Mouse (Mus musculus): ENCODE measurements at regions not wholly inside any gene's neighbourhood (a gene's known extent, or its start where the extent isn't known, plus 50 kb on each side); places are given as distances from the start of the nearest gene placed in this dataset.

DNA sequence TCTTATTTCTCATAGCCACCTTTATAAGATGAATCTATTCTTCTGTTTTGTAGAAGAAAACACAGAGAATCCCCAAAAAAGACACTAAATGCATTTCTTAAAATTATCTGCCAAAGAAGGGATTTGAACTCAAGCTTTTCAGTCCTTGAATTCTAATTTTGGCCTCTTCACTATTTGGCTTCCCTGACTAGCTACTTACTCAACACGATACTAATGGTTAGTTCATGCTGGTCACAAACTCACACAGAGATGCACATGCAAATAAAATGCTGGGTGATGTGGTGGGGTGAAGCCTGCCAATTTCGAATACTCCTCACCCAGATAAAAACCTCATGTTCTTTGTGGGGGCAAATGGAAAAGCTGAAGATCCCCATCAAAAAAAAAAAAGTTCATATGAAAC is 72.7 kb upstream of the 1700066M21Rik start:
- 84% methylated on average over 2 of the region's 2 CpGs for WGBS
- Histone ChIP-seq H3K27ac (ENCODE audit: insufficient read depth, low read depth, low read length) (no peak overlapping the region), H3K36me3 (ENCODE audit: control insufficient read depth, insufficient read depth, low read length) (no peaks in the 10 kb centered on the region), H3K4me1 (ENCODE audit: control insufficient read depth, insufficient read depth, low read length) (no peaks in the 10 kb centered on the region), H3K4me3 (ENCODE audit: insufficient read depth, low read depth, low read length) (no peak overlapping the region), H3K27me3 (replicated peaks; ENCODE audit: control insufficient read depth, insufficient read depth, low read length) (no peaks in the 10 kb centered on the region)
- TF ChIP-seq CTCF (conservative IDR thresholded peaks at IDR 0.05; ENCODE audit: insufficient read depth, insufficient read length, low read depth, low read length) (no peak), POLR2A (IDR thresholded peaks at IDR 0.05; ENCODE audit: low read depth, low read length) (no peak)
- DNase-seq, result no peak

DNA sequence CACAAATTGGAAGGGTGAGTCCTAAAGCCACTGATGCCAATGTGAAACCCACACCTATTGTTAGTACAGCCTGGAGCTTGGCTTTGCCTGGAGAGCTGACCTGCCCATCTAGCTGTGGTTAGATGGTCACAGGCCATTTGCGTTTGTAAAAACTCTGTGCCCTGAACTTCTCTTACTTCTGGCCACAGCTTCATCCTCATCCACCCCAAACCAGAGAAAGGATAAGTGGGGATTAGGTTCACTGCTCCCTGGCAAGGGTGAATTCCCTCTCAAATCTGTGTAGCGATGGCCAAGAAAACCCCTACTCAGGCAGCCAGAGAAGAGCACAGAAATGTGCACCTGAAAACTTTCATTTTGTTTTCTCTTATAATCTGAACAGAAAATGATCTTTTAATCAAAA is 54.9 kb upstream of the 1700066M21Rik start:
- no peak for DNase-seq
- Histone ChIP-seq H3K27ac (ENCODE audit: insufficient read depth, low read depth, low read length) (no peak overlapping the region), H3K36me3 (ENCODE audit: control insufficient read depth, insufficient read depth, low read length) (no peaks in the 10 kb centered on the region), H3K27me3 (replicated peaks; ENCODE audit: control insufficient read depth, insufficient read depth, low read length) (no peaks in the 10 kb centered on the region), H3K4me1 (ENCODE audit: control insufficient read depth, insufficient read depth, low read length) (no peaks in the 10 kb centered on the region), H3K4me3 (ENCODE audit: insufficient read depth, low read depth, low read length) (no peak overlapping the region)
- 63% methylated on average over 2 of the region's 2 CpGs for WGBS
- no peak for TF ChIP-seq POLR2A (IDR thresholded peaks at IDR 0.05; ENCODE audit: low read depth, low read length)
- TF ChIP-seq CTCF (conservative IDR thresholded peaks at IDR 0.05; ENCODE audit: insufficient read depth, insufficient read length, low read depth, low read length), result no peak

GRCm38 (mm10) chr1:57323118-57323517 is 54.3 kb upstream of the 1700066M21Rik start:
- Histone ChIP-seq H3K4me1 (ENCODE audit: control insufficient read depth, insufficient read depth, low read length) (no peaks in the 10 kb centered on the region), H3K27me3 (replicated peaks; ENCODE audit: control insufficient read depth, insufficient read depth, low read length) (no peaks in the 10 kb centered on the region), H3K4me3 (ENCODE audit: insufficient read depth, low read depth, low read length) (no peak overlapping the region), H3K36me3 (ENCODE audit: control insufficient read depth, insufficient read depth, low read length) (no peaks in the 10 kb centered on the region), H3K27ac (ENCODE audit: insufficient read depth, low read depth, low read length) (no peak overlapping the region)
- 75% methylated on average over 2 of the region's 2 CpGs for WGBS
- TF ChIP-seq POLR2A (IDR thresholded peaks at IDR 0.05; ENCODE audit: low read depth, low read length) (no peak), CTCF (conservative IDR thresholded peaks at IDR 0.05; ENCODE audit: insufficient read depth, insufficient read length, low read depth, low read length) (no peak)
- no peak for DNase-seq

GRCm38 (mm10) chr1:57325585-57326165 is 51.7 kb upstream of the 1700066M21Rik start:
- DNase-seq, result no peak
- no peaks in the 10 kb centered on the region for H3K27me3 ChIP-seq (replicated peaks; ENCODE audit: control insufficient read depth, insufficient read depth, low read length)
- H3K4me3 ChIP-seq (ENCODE audit: insufficient read depth, low read depth, low read length), result no peak overlapping the region
- 38% methylated on average over 6 of the region's 6 CpGs for WGBS
- no peaks in the 10 kb centered on the region for H3K4me1 ChIP-seq (ENCODE audit: control insufficient read depth, insufficient read depth, low read length)
- H3K27ac ChIP-seq (ENCODE audit: insufficient read depth, low read depth, low read length), result no peak overlapping the region
- TF ChIP-seq POLR2A (IDR thresholded peaks at IDR 0.05; ENCODE audit: low read depth, low read length) (no peak), CTCF (conservative IDR thresholded peaks at IDR 0.05; ENCODE audit: insufficient read depth, insufficient read length, low read depth, low read length) (no peak)
- H3K36me3 ChIP-seq (ENCODE audit: control insufficient read depth, insufficient read depth, low read length), result no peaks in the 10 kb centered on the region
